Mouse (Mus musculus): ENCODE measurements around the gene Hs6st1. TPM values are rescaled to one million over a fixed set of nuclear protein-coding genes. Genes with fewer than 3 reads are reported as not detected.

Hs6st1 gene
- polyA plus RNA-seq, 1 experiment from 2014 or later: 15.0 TPM

DNA sequence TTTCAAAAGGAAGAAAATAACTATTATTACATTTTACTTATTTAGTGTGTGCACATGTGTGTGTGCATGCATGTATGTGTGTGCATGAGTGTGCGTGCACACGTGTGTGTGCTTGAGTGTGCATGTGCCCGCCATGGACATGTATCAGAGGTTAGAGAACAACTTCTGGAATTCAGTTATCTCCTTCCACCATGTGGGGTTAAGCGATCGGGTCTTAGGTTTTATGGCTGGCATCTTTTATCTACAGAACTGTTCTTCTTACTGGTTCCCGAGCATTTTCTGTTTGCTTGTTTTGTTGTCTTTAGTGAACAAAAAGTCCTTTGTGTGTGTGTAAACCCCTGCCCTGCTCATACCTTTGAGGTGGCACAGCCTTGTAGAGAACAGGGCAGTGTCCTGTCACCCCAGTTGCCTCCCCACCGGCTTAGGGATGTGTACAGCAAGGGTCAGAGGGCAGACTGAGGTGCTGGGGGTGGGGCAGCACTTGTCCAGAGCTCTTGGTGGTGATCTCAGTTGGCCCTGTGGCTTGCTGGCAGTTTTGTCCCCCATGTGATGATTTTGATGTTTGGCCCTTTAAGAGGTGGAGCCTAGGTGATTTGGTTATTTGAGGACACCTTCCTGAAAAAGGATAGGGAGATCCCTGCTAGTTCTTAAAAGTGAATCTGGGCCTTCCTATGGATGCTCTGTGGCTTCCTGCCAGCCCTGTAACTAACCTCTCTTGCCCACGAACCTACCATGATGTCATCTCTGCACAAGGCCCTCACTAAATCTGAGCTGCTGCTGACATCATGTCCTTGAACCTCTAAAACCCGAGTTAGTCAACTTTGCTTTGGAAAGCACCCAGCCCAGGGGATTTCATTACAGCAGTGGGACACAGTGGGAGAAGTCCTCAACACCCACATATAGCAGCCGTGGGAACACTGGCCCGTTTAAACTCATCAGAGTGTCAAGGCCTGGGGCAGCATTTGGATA lies 4.7 kb downstream of the Hs6st1 start:
- H3K9me3 ChIP-seq (ENCODE audit: control insufficient read depth, low read length): no peaks in the 10 kb centered on the region
- peak overlapping the region; percentile 89 for H3K4me3 ChIP-seq (ENCODE audit: low read depth, low read length)
- H3K4me2 ChIP-seq: peak overlapping the region; percentile 91
- peak overlapping the region; percentile 48 for H3K9ac ChIP-seq (ENCODE audit: low read depth, low read length)
- WGBS: 58% methylated on average over 11 of the region's 11 CpGs
- H3K36me3 ChIP-seq (ENCODE audit: control insufficient read depth, insufficient read depth, low read length): peaks cover 16% of the 10 kb centered on the region
- ATAC-seq (replicated peaks; ENCODE audit: low FRiP score) (no peak), DNase-seq (ENCODE audit: low spot score) (no peak)
- peaks cover 71% of the 10 kb centered on the region for H3K4me1 ChIP-seq (replicated peaks; ENCODE audit: control insufficient read depth, insufficient read depth, low read length)
- peak overlapping the region; percentile 55; the same call in 1 of the 2 replicates for H3K27ac ChIP-seq (ENCODE audit: low read depth, low read length)
- no peaks in the 10 kb centered on the region for H3K27me3 ChIP-seq (replicated peaks; ENCODE audit: control insufficient read depth, insufficient read depth, low read length)

DNA sequence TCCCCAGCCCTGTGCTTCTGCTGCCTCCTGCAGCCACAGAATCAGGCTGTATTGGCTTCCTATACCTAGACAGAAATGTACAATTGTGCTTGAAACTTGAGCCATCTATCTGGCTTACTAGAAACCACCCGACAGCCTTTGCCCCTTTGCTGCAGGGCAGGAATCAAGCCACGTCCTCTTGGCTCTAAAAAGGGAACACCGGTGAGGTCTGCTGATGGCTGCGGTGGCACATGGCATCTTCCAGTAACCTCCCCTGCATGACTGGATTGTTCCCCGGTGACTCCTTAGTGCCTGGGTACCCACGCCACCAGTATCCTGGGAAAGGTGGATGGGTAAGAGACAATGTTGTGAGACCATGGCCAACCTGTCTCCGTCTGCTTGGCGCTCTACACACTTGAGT lies 5.4 kb downstream of the Hs6st1 start:
- H3K36me3 ChIP-seq (ENCODE audit: control insufficient read depth, insufficient read depth, low read length): peaks cover 16% of the 10 kb centered on the region
- H3K4me2 ChIP-seq: peak overlapping the region; percentile 91; the same call in 1 of the 2 replicates
- no peak overlapping the region for H3K4me3 ChIP-seq (ENCODE audit: low read depth, low read length)

DNA sequence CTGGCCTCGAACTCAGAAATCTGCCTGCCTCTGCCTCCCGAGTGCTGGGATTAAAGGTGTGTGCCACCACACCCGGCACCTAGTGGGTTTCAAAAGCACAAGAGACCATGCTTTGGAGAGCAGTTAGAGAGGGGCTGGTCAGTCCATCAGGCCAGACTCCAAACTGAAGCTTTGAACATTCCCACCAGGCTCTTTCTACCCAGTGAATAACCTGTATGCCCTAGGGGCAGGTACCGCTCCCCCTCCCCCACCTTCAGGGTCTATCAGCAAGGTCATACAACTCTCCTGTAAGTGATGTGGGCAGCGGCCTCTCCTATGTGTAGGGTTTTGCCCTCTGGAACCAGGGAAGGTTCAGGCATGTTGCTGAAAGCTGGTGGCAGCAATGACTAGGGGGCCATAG lies 6.0 kb downstream of the Hs6st1 start:
- H3K36me3 ChIP-seq (ENCODE audit: control insufficient read depth, insufficient read depth, low read length): peaks cover 16% of the 10 kb centered on the region
- H3K4me3 ChIP-seq (ENCODE audit: low read depth, low read length): no peak overlapping the region
- H3K9ac ChIP-seq (ENCODE audit: low read depth, low read length): no peak overlapping the region
- H3K27ac ChIP-seq (ENCODE audit: low read depth, low read length): no peak overlapping the region; the same call in 1 of the 2 replicates
- H3K4me1 ChIP-seq (replicated peaks; ENCODE audit: control insufficient read depth, insufficient read depth, low read length): peaks cover 69% of the 10 kb centered on the region
- H3K27me3 ChIP-seq (replicated peaks; ENCODE audit: control insufficient read depth, insufficient read depth, low read length): no peaks in the 10 kb centered on the region
- DNase-seq (ENCODE audit: low spot score): no peak
- H3K4me2 ChIP-seq: no peak overlapping the region
- H3K9me3 ChIP-seq (ENCODE audit: control insufficient read depth, low read length): no peaks in the 10 kb centered on the region
- ATAC-seq (replicated peaks; ENCODE audit: low FRiP score): no peak
- WGBS: 87% methylated on average over 5 of the region's 5 CpGs

More for the DNA sequence above, 5.4 kb downstream of the Hs6st1 start:
- Histone ChIP-seq H3K27me3 (replicated peaks; ENCODE audit: control insufficient read depth, insufficient read depth, low read length) (no peaks in the 10 kb centered on the region), H3K4me1 (replicated peaks; ENCODE audit: control insufficient read depth, insufficient read depth, low read length) (peaks cover 69% of the 10 kb centered on the region), H3K27ac (ENCODE audit: low read depth, low read length) (peak overlapping the region; percentile 26; the same call in 1 of the 2 replicates), H3K9me3 (ENCODE audit: control insufficient read depth, low read length) (no peaks in the 10 kb centered on the region), H3K9ac (ENCODE audit: low read depth, low read length) (no peak overlapping the region)
- WGBS: 86% methylated on average over 8 of the region's 8 CpGs
- DNase-seq (ENCODE audit: low spot score) (no peak), ATAC-seq (replicated peaks; ENCODE audit: low FRiP score) (no peak)

DNA sequence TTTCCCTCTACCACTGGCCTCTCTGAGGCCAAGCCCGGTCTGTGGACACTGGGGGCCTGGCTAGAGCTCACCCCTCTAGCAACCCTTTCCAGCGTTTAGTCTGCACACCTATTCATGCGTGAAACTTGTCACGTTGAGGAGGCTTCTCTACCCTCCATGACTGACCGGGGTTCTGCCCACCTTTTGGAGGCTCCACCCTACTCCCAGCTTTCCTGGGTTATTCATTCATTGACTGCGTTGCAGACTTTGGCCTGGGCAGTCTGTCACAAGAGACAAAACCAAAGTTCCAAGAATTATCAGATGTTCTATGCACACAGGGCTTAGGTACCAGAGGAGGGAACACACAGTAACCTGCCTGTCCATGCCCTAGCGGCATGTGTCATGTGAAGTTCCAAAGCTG lies 6.8 kb downstream of the Hs6st1 start:
- H3K27ac ChIP-seq (ENCODE audit: low read depth, low read length): peak overlapping the region; percentile 65; the same call in 1 of the 2 replicates
- 82% methylated on average over 7 of the region's 7 CpGs for WGBS
- H3K4me1 ChIP-seq (replicated peaks; ENCODE audit: control insufficient read depth, insufficient read depth, low read length): peaks cover 62% of the 10 kb centered on the region
- no peak overlapping the region for H3K4me2 ChIP-seq
- no peak overlapping the region for H3K4me3 ChIP-seq (ENCODE audit: low read depth, low read length)
- H3K27me3 ChIP-seq (replicated peaks; ENCODE audit: control insufficient read depth, insufficient read depth, low read length): no peaks in the 10 kb centered on the region
- no peaks in the 10 kb centered on the region for H3K9me3 ChIP-seq (ENCODE audit: control insufficient read depth, low read length)
- no peak overlapping the region for H3K9ac ChIP-seq (ENCODE audit: low read depth, low read length)
- H3K36me3 ChIP-seq (ENCODE audit: control insufficient read depth, insufficient read depth, low read length): peaks cover 19% of the 10 kb centered on the region
- ATAC-seq (replicated peaks; ENCODE audit: low FRiP score) (no peak; the same call in 1 of the 2 replicates), DNase-seq (ENCODE audit: low spot score) (no peak)

DNA sequence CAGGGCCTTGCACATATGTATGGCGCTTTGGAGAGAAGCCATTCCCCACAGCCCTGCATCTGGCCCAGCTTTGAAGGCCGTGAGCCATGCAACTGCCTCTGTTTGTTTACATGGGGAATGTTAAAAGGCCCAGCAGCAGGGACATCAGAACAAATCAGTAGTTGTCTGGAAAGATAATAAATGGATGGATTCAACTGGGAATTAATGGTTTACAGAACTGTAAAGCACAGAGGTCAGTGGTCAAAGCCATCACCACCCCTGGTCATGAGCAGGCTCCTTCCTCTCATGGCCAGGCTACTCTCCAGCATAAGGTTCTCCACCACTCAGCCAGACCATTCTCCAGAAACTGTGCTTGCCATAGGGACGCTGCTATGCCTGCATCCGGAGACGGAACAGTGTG lies 7.5 kb downstream of the Hs6st1 start:
- Histone ChIP-seq H3K4me2 (0 out of 2 replicates have a peak overlapping the region, but pooled peaks have one; percentile 18), H3K9ac (ENCODE audit: low read depth, low read length) (no peak overlapping the region)
- no peak for ATAC-seq (replicated peaks; ENCODE audit: low FRiP score)

DNA sequence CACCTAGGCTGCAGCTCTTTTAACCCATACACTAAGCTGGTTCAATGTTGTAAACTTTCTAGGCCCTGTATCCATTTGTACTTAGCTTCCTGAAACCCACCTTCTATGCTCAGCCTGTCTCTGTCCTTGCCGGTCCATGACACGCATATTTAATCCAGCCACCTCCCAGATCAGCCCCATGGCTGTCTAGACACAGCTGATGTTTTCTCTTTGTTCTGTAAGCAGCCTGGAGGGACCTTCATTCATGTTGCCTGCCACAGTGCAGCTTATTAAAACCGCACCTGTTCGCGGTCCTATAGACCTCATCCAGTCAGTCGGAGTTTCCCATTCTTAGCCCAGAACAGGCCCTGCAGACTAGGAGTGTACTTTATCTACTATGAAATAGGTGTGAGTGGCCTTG lies 8.9 kb downstream of the Hs6st1 start:
- H3K36me3 ChIP-seq (ENCODE audit: control insufficient read depth, insufficient read depth, low read length): peaks cover 25% of the 10 kb centered on the region
- H3K27me3 ChIP-seq (replicated peaks; ENCODE audit: control insufficient read depth, insufficient read depth, low read length): no peaks in the 10 kb centered on the region
- no peak overlapping the region for H3K4me3 ChIP-seq (ENCODE audit: low read depth, low read length)
- peaks cover 41% of the 10 kb centered on the region for H3K4me1 ChIP-seq (replicated peaks; ENCODE audit: control insufficient read depth, insufficient read depth, low read length)
- no peak overlapping the region for H3K9ac ChIP-seq (ENCODE audit: low read depth, low read length)
- ATAC-seq (replicated peaks; ENCODE audit: low FRiP score): no peak
- no peaks in the 10 kb centered on the region for H3K9me3 ChIP-seq (ENCODE audit: control insufficient read depth, low read length)
- no peak for DNase-seq (ENCODE audit: low spot score)
- H3K27ac ChIP-seq (ENCODE audit: low read depth, low read length): no peak overlapping the region
- H3K4me2 ChIP-seq: no peak overlapping the region
- 90% methylated on average over 6 of the region's 6 CpGs for WGBS

More for the DNA sequence above, 7.5 kb downstream of the Hs6st1 start:
- DNase-seq (ENCODE audit: low spot score): no peak
- no peaks in the 10 kb centered on the region for H3K27me3 ChIP-seq (replicated peaks; ENCODE audit: control insufficient read depth, insufficient read depth, low read length)
- H3K27ac ChIP-seq (ENCODE audit: low read depth, low read length): peak overlapping the region; percentile 65
- H3K4me1 ChIP-seq (replicated peaks; ENCODE audit: control insufficient read depth, insufficient read depth, low read length): peaks cover 55% of the 10 kb centered on the region
- no peaks in the 10 kb centered on the region for H3K9me3 ChIP-seq (ENCODE audit: control insufficient read depth, low read length)
- no peak overlapping the region for H3K4me3 ChIP-seq (ENCODE audit: low read depth, low read length)
- 80% methylated on average over 5 of the region's 5 CpGs for WGBS
- H3K36me3 ChIP-seq (ENCODE audit: control insufficient read depth, insufficient read depth, low read length): peaks cover 22% of the 10 kb centered on the region

DNA sequence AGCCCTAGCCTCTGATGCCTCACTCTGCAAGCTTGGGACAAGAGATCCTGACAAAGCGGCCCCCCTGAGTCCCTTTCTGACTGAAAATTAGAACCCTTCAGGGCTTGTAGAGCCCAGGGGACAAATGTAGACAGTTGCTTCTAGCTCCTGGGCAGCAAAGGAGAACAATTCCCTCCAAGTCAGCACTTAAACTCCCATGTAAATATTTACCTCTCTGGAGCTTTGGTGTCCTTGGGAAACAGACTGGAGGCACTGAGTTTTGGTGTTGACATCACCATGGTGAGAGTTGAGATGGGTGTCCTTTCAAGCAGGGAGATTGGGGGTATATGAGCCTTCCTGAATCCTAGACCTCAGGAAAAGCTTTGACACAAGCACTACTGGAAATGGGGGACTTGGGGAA lies 10.1 kb downstream of the Hs6st1 start:
- no peak for ATAC-seq (replicated peaks; ENCODE audit: low FRiP score)
- no peak overlapping the region for H3K27ac ChIP-seq (ENCODE audit: low read depth, low read length)
- no peaks in the 10 kb centered on the region for H3K27me3 ChIP-seq (replicated peaks; ENCODE audit: control insufficient read depth, insufficient read depth, low read length)
- H3K9ac ChIP-seq (ENCODE audit: low read depth, low read length): no peak overlapping the region
- H3K4me1 ChIP-seq (replicated peaks; ENCODE audit: control insufficient read depth, insufficient read depth, low read length): peaks cover 29% of the 10 kb centered on the region
- peaks cover 23% of the 10 kb centered on the region for H3K36me3 ChIP-seq (ENCODE audit: control insufficient read depth, insufficient read depth, low read length)
- no peak overlapping the region for H3K4me2 ChIP-seq
- no peaks in the 10 kb centered on the region for H3K9me3 ChIP-seq (ENCODE audit: control insufficient read depth, low read length)
- WGBS: 97% methylated on average over 1 of the region's 1 CpGs
- H3K4me3 ChIP-seq (ENCODE audit: low read depth, low read length): no peak overlapping the region
- DNase-seq (ENCODE audit: low spot score): no peak

DNA sequence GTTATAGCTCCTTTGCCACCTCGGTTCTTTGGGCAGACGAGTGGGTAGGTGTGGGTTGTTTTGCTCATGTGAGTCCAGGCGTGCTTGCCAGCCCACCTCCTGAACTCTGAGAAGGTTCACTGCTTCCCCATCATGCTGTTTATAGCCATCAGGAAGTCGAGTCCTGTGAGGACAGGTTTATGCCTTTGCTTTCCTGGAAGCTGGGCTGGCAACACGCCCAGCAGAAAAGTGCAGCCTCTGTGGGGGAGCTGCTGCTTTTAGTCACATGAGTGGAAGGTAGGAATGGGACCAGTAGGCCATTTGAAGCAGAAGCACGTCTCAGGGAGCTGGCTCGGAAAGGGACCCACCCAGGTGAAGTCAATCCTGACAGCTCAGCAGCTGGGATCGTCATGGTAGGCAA lies 11.5 kb downstream of the Hs6st1 start:
- H3K27me3 ChIP-seq (replicated peaks; ENCODE audit: control insufficient read depth, insufficient read depth, low read length): no peaks in the 10 kb centered on the region
- H3K4me2 ChIP-seq: no peak overlapping the region
- ATAC-seq (replicated peaks; ENCODE audit: low FRiP score) (no peak), DNase-seq (ENCODE audit: low spot score) (no peak)
- H3K9ac ChIP-seq (ENCODE audit: low read depth, low read length): no peak overlapping the region
- H3K9me3 ChIP-seq (ENCODE audit: control insufficient read depth, low read length): no peaks in the 10 kb centered on the region
- no peak overlapping the region for H3K27ac ChIP-seq (ENCODE audit: low read depth, low read length)
- WGBS: 80% methylated on average over 8 of the region's 8 CpGs
- no peak overlapping the region for H3K4me3 ChIP-seq (ENCODE audit: low read depth, low read length)
- H3K4me1 ChIP-seq (replicated peaks; ENCODE audit: control insufficient read depth, insufficient read depth, low read length): peaks cover 16% of the 10 kb centered on the region
- peaks cover 26% of the 10 kb centered on the region for H3K36me3 ChIP-seq (ENCODE audit: control insufficient read depth, insufficient read depth, low read length)

Data from liver, embryonic 11.5 days (tissue).